Mouse (Mus musculus): ENCODE measurements at regions not wholly inside any gene's neighbourhood (a gene's known extent, or its start where the extent isn't known, plus 50 kb on each side); places are given as distances from the start of the nearest gene placed in this dataset.

- no peak overlapping the region for H3K4me3 ChIP-seq (ENCODE audit: insufficient read depth, low read length)
- H3K27ac ChIP-seq (ENCODE audit: insufficient read depth, low read length), result no peak overlapping the region
- TF ChIP-seq POLR2A (IDR thresholded peaks at IDR 0.05; ENCODE audit: low read depth, low read length) (no peak), CTCF (IDR thresholded peaks at IDR 0.05; ENCODE audit: borderline replicate concordance, insufficient read depth, low read length) (no peak)
- peaks cover 3% of the 10 kb centered on the region for H3K4me1 ChIP-seq (ENCODE audit: control insufficient read depth, insufficient read depth, low read length)
Measured at GRCm38 (mm10) chr7:63811816-63812215, 104.8 kb upstream of the E030018B13Rik start.

DNA sequence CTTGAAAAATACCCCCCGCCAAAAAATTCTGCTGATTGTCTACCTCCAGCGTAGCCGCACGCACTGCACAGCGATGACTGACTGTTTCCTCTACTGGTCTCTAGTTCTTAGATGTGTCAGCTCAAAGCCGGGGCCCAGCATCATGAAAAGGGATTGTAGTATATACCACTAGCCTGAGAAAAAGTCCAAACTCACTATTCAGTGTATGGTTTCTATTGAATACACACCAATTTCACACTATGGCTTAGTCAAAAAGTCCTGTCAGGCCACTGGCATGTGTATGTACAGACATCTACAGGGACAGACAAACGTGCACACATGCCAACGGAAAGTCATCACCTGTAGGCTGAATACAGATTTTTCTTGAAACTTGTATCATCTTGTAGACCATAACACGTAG, 101.1 kb upstream of the E030018B13Rik start:
- Histone ChIP-seq H3K4me1 (ENCODE audit: control insufficient read depth, insufficient read depth, low read length) (peaks cover 8% of the 10 kb centered on the region), H3K4me3 (ENCODE audit: insufficient read depth, low read length) (no peak overlapping the region), H3K27ac (ENCODE audit: insufficient read depth, low read length) (peak overlapping the region; percentile 94)
- TF ChIP-seq CTCF (IDR thresholded peaks at IDR 0.05; ENCODE audit: borderline replicate concordance, insufficient read depth, low read length) (no peak), POLR2A (IDR thresholded peaks at IDR 0.05; ENCODE audit: low read depth, low read length) (no peak)

- H3K27ac ChIP-seq (ENCODE audit: insufficient read depth, low read length), result peak overlapping the region; percentile 94
- peaks cover 10% of the 10 kb centered on the region for H3K4me1 ChIP-seq (ENCODE audit: control insufficient read depth, insufficient read depth, low read length)
- no peak overlapping the region for H3K4me3 ChIP-seq (ENCODE audit: insufficient read depth, low read length)
- TF ChIP-seq POLR2A (IDR thresholded peaks at IDR 0.05; ENCODE audit: low read depth, low read length), result no peak; the same call in 1 of the 2 replicates
- TF ChIP-seq CTCF (IDR thresholded peaks at IDR 0.05; ENCODE audit: borderline replicate concordance, insufficient read depth, low read length), result no peak
Measured at GRCm38 (mm10) chr7:63816056-63816941, 100.4 kb upstream of the E030018B13Rik start.

DNA sequence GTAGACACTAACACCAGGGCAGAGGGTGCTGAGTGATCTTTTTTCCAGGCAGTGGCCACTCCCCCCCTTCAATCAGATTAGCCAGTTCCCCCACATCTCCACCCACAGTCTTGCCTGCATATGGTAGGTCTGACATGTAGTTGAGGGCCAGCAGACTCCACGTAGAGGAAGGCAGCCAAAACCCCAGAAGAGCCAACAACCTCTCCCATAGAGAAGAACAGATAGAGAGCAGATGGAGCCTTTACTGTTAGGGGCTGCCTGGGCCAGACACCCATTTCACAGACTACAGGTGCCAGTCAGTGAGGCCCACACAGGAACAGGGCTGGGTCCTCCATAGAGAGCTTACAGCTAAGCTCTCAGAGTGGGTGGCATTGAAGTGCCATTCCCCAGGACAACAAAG, 99.2 kb upstream of the E030018B13Rik start:
- Histone ChIP-seq H3K4me3 (ENCODE audit: insufficient read depth, low read length) (no peak overlapping the region), H3K4me1 (ENCODE audit: control insufficient read depth, insufficient read depth, low read length) (peaks cover 18% of the 10 kb centered on the region), H3K27ac (ENCODE audit: insufficient read depth, low read length) (peak overlapping the region; percentile 94)
- TF ChIP-seq CTCF (IDR thresholded peaks at IDR 0.05; ENCODE audit: borderline replicate concordance, insufficient read depth, low read length), result no peak
- no peak for TF ChIP-seq POLR2A (IDR thresholded peaks at IDR 0.05; ENCODE audit: low read depth, low read length)

DNA sequence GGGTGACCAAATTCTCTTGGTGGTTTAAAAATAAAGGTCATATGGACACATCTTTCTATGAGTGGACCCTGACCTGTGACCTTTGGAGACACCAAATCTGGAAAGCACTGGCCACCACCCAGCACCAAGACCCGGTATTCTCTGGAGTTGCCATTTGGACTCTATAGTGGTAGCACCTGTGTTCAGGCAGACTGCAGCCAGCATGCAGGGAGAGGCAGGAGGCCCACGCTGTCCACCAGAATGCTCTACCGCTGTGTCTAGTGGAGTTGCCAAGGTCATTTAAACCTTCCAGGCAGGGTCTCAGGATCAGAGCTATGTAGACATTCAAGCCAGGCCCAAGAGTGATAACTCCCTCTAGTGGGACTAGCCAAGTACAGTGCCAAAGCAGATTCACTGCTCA, 98.6 kb upstream of the E030018B13Rik start:
- no peak overlapping the region for H3K4me3 ChIP-seq (ENCODE audit: insufficient read depth, low read length)
- H3K4me1 ChIP-seq (ENCODE audit: control insufficient read depth, insufficient read depth, low read length), result peaks cover 18% of the 10 kb centered on the region
- no peak overlapping the region for H3K27ac ChIP-seq (ENCODE audit: insufficient read depth, low read length)
- no peak for TF ChIP-seq CTCF (IDR thresholded peaks at IDR 0.05; ENCODE audit: borderline replicate concordance, insufficient read depth, low read length)
- no peak for TF ChIP-seq POLR2A (IDR thresholded peaks at IDR 0.05; ENCODE audit: low read depth, low read length)

- Histone ChIP-seq H3K27ac (ENCODE audit: insufficient read depth, low read length) (no peak overlapping the region), H3K4me3 (ENCODE audit: insufficient read depth, low read length) (no peak overlapping the region), H3K4me1 (ENCODE audit: control insufficient read depth, insufficient read depth, low read length) (peaks cover 18% of the 10 kb centered on the region)
- TF ChIP-seq POLR2A (IDR thresholded peaks at IDR 0.05; ENCODE audit: low read depth, low read length), result no peak
- TF ChIP-seq CTCF (IDR thresholded peaks at IDR 0.05; ENCODE audit: borderline replicate concordance, insufficient read depth, low read length), result no peak
Measured at GRCm38 (mm10) chr7:63820286-63820685, 96.4 kb upstream of the E030018B13Rik start.

DNA sequence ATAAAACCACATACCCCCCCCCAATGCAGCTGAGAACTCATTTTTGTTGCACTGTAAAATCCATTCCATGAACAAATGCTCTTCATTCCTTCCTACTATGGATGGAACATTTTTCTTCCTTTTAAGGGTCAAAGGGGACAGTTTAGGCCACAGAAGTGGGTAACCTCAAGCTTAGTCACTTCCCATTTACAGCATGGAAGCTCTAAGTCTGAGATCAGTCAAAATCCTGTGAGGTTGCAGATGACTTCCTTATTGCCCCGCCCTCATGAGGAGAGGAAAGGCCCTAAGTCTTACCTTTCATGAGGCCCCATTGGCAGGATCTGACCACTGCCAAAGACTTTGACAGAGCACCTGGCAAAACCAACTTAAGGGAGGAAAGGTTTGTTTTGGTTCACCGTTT, 94.7 kb upstream of the E030018B13Rik start:
- TF ChIP-seq CTCF (IDR thresholded peaks at IDR 0.05; ENCODE audit: borderline replicate concordance, insufficient read depth, low read length) (no peak), POLR2A (IDR thresholded peaks at IDR 0.05; ENCODE audit: low read depth, low read length) (no peak)
- H3K4me3 ChIP-seq (ENCODE audit: insufficient read depth, low read length), result no peak overlapping the region
- no peak overlapping the region for H3K27ac ChIP-seq (ENCODE audit: insufficient read depth, low read length)
- peaks cover 13% of the 10 kb centered on the region for H3K4me1 ChIP-seq (ENCODE audit: control insufficient read depth, insufficient read depth, low read length)

DNA sequence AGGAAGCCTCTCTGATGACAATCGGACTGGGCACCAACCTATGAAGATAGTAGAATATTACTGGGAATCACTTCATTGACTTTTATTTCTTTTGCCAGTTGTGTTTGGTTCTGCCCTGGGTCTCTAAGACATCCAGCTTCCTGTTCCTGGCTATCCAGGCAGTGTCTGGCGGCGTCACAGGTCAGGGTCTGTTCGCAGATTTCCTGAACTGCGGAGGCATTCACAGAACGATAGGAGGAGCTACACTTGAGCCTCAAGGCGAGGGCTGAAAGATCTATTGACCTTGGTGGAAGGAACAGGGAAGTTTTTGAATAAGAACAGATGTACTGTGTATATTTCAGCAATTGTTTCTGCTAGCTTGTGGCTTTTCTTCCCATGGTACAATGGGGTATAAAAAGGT, 92.6 kb upstream of the E030018B13Rik start:
- TF ChIP-seq POLR2A (IDR thresholded peaks at IDR 0.05; ENCODE audit: low read depth, low read length) (no peak), CTCF (IDR thresholded peaks at IDR 0.05; ENCODE audit: borderline replicate concordance, insufficient read depth, low read length) (no peak)
- Histone ChIP-seq H3K27ac (ENCODE audit: insufficient read depth, low read length) (no peak overlapping the region), H3K4me3 (ENCODE audit: insufficient read depth, low read length) (no peak overlapping the region), H3K4me1 (ENCODE audit: control insufficient read depth, insufficient read depth, low read length) (peaks cover 10% of the 10 kb centered on the region; the same call in 1 of the 2 replicates)

DNA sequence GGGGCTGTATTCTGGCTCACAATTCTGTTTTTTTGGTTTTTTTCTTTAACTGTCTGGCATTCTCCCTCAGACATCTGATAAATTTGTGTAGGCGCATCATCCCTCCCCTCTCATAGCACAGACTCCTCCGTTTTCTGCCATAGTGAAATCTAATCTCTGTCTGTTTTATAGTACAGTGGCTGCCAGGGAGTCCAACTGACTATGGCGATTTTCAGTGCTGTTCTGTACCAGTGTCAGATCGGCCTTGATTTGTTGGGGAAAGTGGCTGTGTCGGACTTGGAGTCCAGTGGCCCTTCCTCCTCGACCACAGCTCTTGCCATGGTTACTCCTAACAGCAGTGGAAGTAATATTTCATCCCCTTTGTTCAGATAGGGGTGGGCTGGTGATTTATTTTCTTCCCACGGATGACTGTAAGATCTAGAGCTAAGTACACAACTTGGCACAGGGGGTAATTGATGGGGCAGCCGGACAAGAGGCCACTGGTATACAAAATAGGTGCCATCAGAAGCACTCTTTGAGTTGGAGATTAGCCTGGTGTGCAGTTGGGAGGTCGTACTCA, 87.2 kb upstream of the E030018B13Rik start:
- H3K27ac ChIP-seq (ENCODE audit: insufficient read depth, low read length), result no peak overlapping the region

DNA sequence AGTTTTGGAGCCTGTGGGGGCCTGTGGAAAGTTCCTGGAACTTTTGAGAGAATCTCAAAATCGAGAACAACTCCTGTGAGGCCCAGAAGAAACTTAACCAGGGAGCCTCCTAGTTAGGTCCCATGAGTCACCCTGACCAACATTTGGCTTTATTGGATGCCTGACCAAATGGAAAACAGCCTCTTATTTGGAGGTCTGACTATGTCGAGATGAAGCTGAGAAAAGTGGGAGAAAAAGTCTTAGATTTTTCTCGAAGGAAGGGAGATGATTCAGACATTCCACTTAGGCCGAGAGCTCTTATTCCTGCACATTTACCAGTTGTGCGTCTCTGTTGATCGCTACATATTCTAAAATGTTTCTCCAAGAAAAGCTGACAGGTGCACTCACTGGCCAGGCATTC, 83.0 kb upstream of the E030018B13Rik start:
- TF ChIP-seq POLR2A (IDR thresholded peaks at IDR 0.05; ENCODE audit: low read depth, low read length) (no peak), CTCF (IDR thresholded peaks at IDR 0.05; ENCODE audit: borderline replicate concordance, insufficient read depth, low read length) (no peak)
- H3K4me3 ChIP-seq (ENCODE audit: insufficient read depth, low read length), result no peak overlapping the region
- peak overlapping the region; percentile 92 for H3K27ac ChIP-seq (ENCODE audit: insufficient read depth, low read length)
- no peaks in the 10 kb centered on the region for H3K4me1 ChIP-seq (ENCODE audit: control insufficient read depth, insufficient read depth, low read length)

More for the DNA sequence above, 87.2 kb upstream of the E030018B13Rik start:
- no peaks in the 10 kb centered on the region for H3K4me1 ChIP-seq (ENCODE audit: control insufficient read depth, insufficient read depth, low read length)
- no peak for TF ChIP-seq CTCF (IDR thresholded peaks at IDR 0.05; ENCODE audit: borderline replicate concordance, insufficient read depth, low read length)
- no peak for TF ChIP-seq POLR2A (IDR thresholded peaks at IDR 0.05; ENCODE audit: low read depth, low read length)
- no peak overlapping the region for H3K4me3 ChIP-seq (ENCODE audit: insufficient read depth, low read length)

Measured in embryonic fibroblast, embryonic 13.5 days (primary cell).